Mouse (Mus musculus) embryonic facial prominence, embryonic 12.5 days (tissue): ENCODE measurements around the gene Trpv3. TPM values are rescaled to one million over a fixed set of nuclear protein-coding genes. Genes with fewer than 3 reads are reported as not detected.

Experiments
- ATAC-seq: fragments of 200-750 bp; cut with Nextera tagmentation; 2 replicates; pipeline ENCODE4 v1.8.0; 2017; ENCODE audit not compliant: insufficient number of reproducible peaks, insufficient read depth, low FRiP score, low TSS enrichment
- H3K27ac ChIP-seq: fragments of 300-500 bp; sonication (generic); 2 replicates; pipeline ENCODE4 v1.5.1; 2016; ENCODE audit warnings: mild to moderate bottlenecking
- H3K27me3 ChIP-seq: fragments of 300-500 bp; sonication (generic); 2 replicates; pipeline ENCODE4 v1.6.1; 2016; ENCODE audit warnings: mild to moderate bottlenecking, moderate library complexity
- H3K36me3 ChIP-seq: fragments of 300-500 bp; sonication (generic); 2 replicates; pipeline ENCODE4 v1.6.1; 2016; ENCODE audit warnings: mild to moderate bottlenecking
- H3K4me1 ChIP-seq: fragments of 300-500 bp; sonication (generic); 2 replicates; pipeline ENCODE4 v1.6.1; 2016
- H3K4me2 ChIP-seq: fragments of 300-500 bp; sonication (generic); replicated peaks from 2 replicates; pipeline ENCODE4 v1.6.1; 2016; ENCODE audit warnings: mild to moderate bottlenecking, moderate library complexity
- H3K4me3 ChIP-seq: fragments of 300-500 bp; sonication (generic); 2 replicates; pipeline ENCODE4 v1.5.1; 2016; ENCODE audit warnings: mild to moderate bottlenecking
- H3K9ac ChIP-seq: fragments of 300-500 bp; sonication (generic); 2 replicates; pipeline ENCODE4 v1.6.1; 2016; ENCODE audit warnings: mild to moderate bottlenecking, moderate library complexity
- H3K9me3 ChIP-seq: fragments of 300-500 bp; sonication (generic); 2 replicates; pipeline ENCODE4 v1.6.1; 2016; ENCODE audit warnings: mild to moderate bottlenecking, moderate library complexity
- whole genome bisulfite sequencing: fragments of 180-500 bp; shearing (Covaris S2); methylation state at CpG from one replicate; pipeline ENCODE4 v1.1.7; 2016; 5-methylcytosine and 5-hydroxymethylcytosine counted together
- polyA plus RNA-seq: library from polyadenylated mRNA; unstranded; fragments of >200 nt; fragmentation: Nextera tagmentation; extraction: Ambion mirVana; gene quantifications from 2 replicates; pipeline ENCODE4 v1.2.1, GENCODE M21; 2016

Gene Trpv3
- polyA plus RNA-seq = 0.08 and 0.12 TPM in 2 replicates

- Histone ChIP-seq H3K4me1 (no peaks in the 10 kb centered on the region), H3K36me3 (no peaks in the 10 kb centered on the region), H3K27ac (no peak within 1 kb of the TSS), H3K9ac (no peak within 1 kb of the TSS), H3K4me2 (no peak within 1 kb of the TSS), H3K27me3 (no peaks in the 10 kb centered on the region), H3K4me3 (no peak within 1 kb of the TSS), H3K9me3 (no peaks in the 10 kb centered on the region)
- no peak for ATAC-seq
- WGBS = 78% methylated on average over 7 of the region's 7 CpGs
Measured at GRCm38 (mm10) chr11:73267267-73267666, at the start of gene Trpv3. Gene Trpv3, plus strand, starts transcription at chr11:73267388.

- 61% methylated on average over 2 of the region's 2 CpGs for WGBS
- Histone ChIP-seq H3K4me3 (no peak overlapping the region), H3K27ac (no peak overlapping the region), H3K4me1 (no peaks in the 10 kb centered on the region), H3K4me2 (no peak overlapping the region), H3K9me3 (no peaks in the 10 kb centered on the region), H3K27me3 (no peaks in the 10 kb centered on the region), H3K9ac (no peak overlapping the region), H3K36me3 (no peaks in the 10 kb centered on the region)
- ATAC-seq = no peak
Measured at GRCm38 (mm10) chr11:73219671-73220070, 47.5 kb upstream of the Trpv3 start.

GRCm38 (mm10) chr11:73220651-73221050 lies 46.5 kb upstream of the Trpv3 start:
- Histone ChIP-seq H3K36me3 (no peaks in the 10 kb centered on the region), H3K4me2 (no peak overlapping the region), H3K4me3 (no peak overlapping the region), H3K9ac (no peak overlapping the region), H3K27me3 (no peaks in the 10 kb centered on the region), H3K4me1 (no peaks in the 10 kb centered on the region), H3K9me3 (no peaks in the 10 kb centered on the region), H3K27ac (no peak overlapping the region)
- 83% methylated on average over 1 of the region's 1 CpGs for WGBS
- no peak for ATAC-seq

- Histone ChIP-seq H3K4me2 (no peak overlapping the region), H3K4me3 (no peak overlapping the region), H3K27ac (no peak overlapping the region), H3K36me3 (no peaks in the 10 kb centered on the region), H3K4me1 (no peaks in the 10 kb centered on the region), H3K9ac (no peak overlapping the region), H3K9me3 (no peaks in the 10 kb centered on the region), H3K27me3 (no peaks in the 10 kb centered on the region)
- WGBS = 41% methylated on average over 5 of the region's 5 CpGs
- ATAC-seq = no peak
Measured at GRCm38 (mm10) chr11:73222846-73223245, 44.3 kb upstream of the Trpv3 start.

- H3K9me3 ChIP-seq = no peaks in the 10 kb centered on the region
- no peaks in the 10 kb centered on the region for H3K27me3 ChIP-seq
- ATAC-seq = no peak
- WGBS = 74% methylated on average over 2 of the region's 2 CpGs
- H3K4me3 ChIP-seq = no peak overlapping the region
- H3K9ac ChIP-seq = no peak overlapping the region
- H3K36me3 ChIP-seq = no peaks in the 10 kb centered on the region
- no peak overlapping the region for H3K4me2 ChIP-seq
- no peak overlapping the region for H3K27ac ChIP-seq
- no peaks in the 10 kb centered on the region for H3K4me1 ChIP-seq
Measured at GRCm38 (mm10) chr11:73223966-73224365, 43.2 kb upstream of the Trpv3 start.

GRCm38 (mm10) chr11:73225856-73226255 lies 41.3 kb upstream of the Trpv3 start:
- ATAC-seq = no peak
- Histone ChIP-seq H3K27me3 (no peaks in the 10 kb centered on the region), H3K9me3 (no peaks in the 10 kb centered on the region), H3K9ac (no peak overlapping the region), H3K4me2 (no peak overlapping the region), H3K27ac (no peak overlapping the region), H3K4me3 (no peak overlapping the region), H3K4me1 (no peaks in the 10 kb centered on the region), H3K36me3 (no peaks in the 10 kb centered on the region)
- WGBS = 88% methylated on average over 6 of the region's 6 CpGs

- no peaks in the 10 kb centered on the region for H3K27me3 ChIP-seq
- 79% methylated on average over 5 of the region's 5 CpGs for WGBS
- no peaks in the 10 kb centered on the region for H3K36me3 ChIP-seq
Measured at GRCm38 (mm10) chr11:73228881-73229280, 38.3 kb upstream of the Trpv3 start.

GRCm38 (mm10) chr11:73230081-73230480 lies 37.1 kb upstream of the Trpv3 start:
- Histone ChIP-seq H3K9ac (no peak overlapping the region), H3K4me1 (no peaks in the 10 kb centered on the region), H3K27ac (no peak overlapping the region), H3K4me3 (no peak overlapping the region), H3K36me3 (no peaks in the 10 kb centered on the region), H3K27me3 (no peaks in the 10 kb centered on the region), H3K4me2 (no peak overlapping the region), H3K9me3 (no peaks in the 10 kb centered on the region)
- no peak for ATAC-seq
- WGBS = 84% methylated on average over 5 of the region's 5 CpGs

More at GRCm38 (mm10) chr11:73228881-73229280, 38.3 kb upstream of the Trpv3 start:
- no peak for ATAC-seq
- Histone ChIP-seq H3K4me2 (no peak overlapping the region), H3K9me3 (no peaks in the 10 kb centered on the region), H3K4me3 (no peak overlapping the region), H3K27ac (no peak overlapping the region), H3K9ac (no peak overlapping the region), H3K4me1 (no peaks in the 10 kb centered on the region)

- Histone ChIP-seq H3K9ac (no peak overlapping the region), H3K4me2 (no peak overlapping the region), H3K4me3 (no peak overlapping the region), H3K36me3 (no peaks in the 10 kb centered on the region), H3K27me3 (no peaks in the 10 kb centered on the region), H3K27ac (no peak overlapping the region), H3K9me3 (no peaks in the 10 kb centered on the region), H3K4me1 (no peaks in the 10 kb centered on the region)
- no peak for ATAC-seq
- 62% methylated on average over 2 of the region's 2 CpGs for WGBS
Measured at GRCm38 (mm10) chr11:73232513-73232912, 34.7 kb upstream of the Trpv3 start.

- Histone ChIP-seq H3K27me3 (no peaks in the 10 kb centered on the region), H3K4me2 (no peak within 1 kb of the TSS), H3K36me3 (no peaks in the 10 kb centered on the region), H3K9me3 (no peaks in the 10 kb centered on the region), H3K4me1 (no peaks in the 10 kb centered on the region), H3K27ac (no peak within 1 kb of the TSS), H3K9ac (no peak within 1 kb of the TSS), H3K4me3 (no peak within 1 kb of the TSS)
- 86% methylated on average over 5 of the region's 5 CpGs for WGBS
- no peak for ATAC-seq
Measured at GRCm38 (mm10) chr11:73233992-73234391, 33.2 kb upstream of the Trpv3 start, which contains the start of gene Trpv1. Gene Trpv1, plus strand, starts transcription at chr11:73234292.

- Histone ChIP-seq H3K4me1 (no peaks in the 10 kb centered on the region), H3K4me3 (no peak overlapping the region), H3K27ac (peak overlapping the region; percentile 66; the same call in 1 of the 2 replicates), H3K36me3 (no peaks in the 10 kb centered on the region), H3K27me3 (no peaks in the 10 kb centered on the region), H3K9ac (no peak overlapping the region), H3K4me2 (no peak overlapping the region), H3K9me3 (no peaks in the 10 kb centered on the region)
- 28% methylated on average over 5 of the region's 5 CpGs for WGBS
- ATAC-seq = no peak
Measured at GRCm38 (mm10) chr11:73235990-73236701, 31.0 kb upstream of the Trpv3 start.

GRCm38 (mm10) chr11:73236731-73237130 lies 30.5 kb upstream of the Trpv3 start:
- 70% methylated on average over 3 of the region's 3 CpGs for whole genome bisulfite sequencing
- H3K4me1 ChIP-seq = no peaks in the 10 kb centered on the region
- no peaks in the 10 kb centered on the region for H3K27me3 ChIP-seq
- no peaks in the 10 kb centered on the region for H3K9me3 ChIP-seq
- ATAC-seq = no peak
- no peak overlapping the region for H3K4me3 ChIP-seq
- 0 out of 2 replicates have a peak overlapping the region, but pooled peaks have one; percentile 30 for H3K27ac ChIP-seq
- no peak overlapping the region for H3K4me2 ChIP-seq
- H3K9ac ChIP-seq = no peak overlapping the region
- no peaks in the 10 kb centered on the region for H3K36me3 ChIP-seq
